Mouse (Mus musculus): ENCODE data around the gene Prss33. TPM values are rescaled to one million over a fixed set of nuclear protein-coding genes. Genes with fewer than 3 reads are reported as not detected.

The Prss33 gene
- total and polyA plus RNA-seq, 3 experiments = not detected

DNA sequence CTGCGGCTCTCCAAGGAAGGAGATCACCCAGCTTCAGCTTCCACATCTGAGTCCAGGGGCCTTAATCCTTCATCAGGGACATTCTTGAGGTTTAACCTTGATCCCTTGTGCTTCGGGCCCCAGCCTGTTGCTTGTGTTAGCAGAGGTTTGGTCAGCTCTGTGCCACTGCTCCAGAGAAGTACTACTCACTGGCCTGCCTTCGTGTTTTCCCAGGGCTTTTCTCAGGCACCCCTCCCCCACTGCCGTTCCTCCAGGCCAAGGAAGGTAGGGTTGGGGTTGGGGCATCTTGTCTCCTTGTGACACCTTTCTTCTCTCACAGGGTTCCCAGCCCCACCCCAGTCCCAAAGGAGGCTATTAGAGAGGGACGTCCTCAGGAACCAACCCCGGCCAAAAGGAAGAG lies 13.8 kb downstream of the Prss33 start:
- Histone ChIP-seq H3K27me3 (replicated peaks) (no peaks in the 10 kb centered on the region), H3K79me2 (replicated peaks; ENCODE audit: control insufficient read depth, extremely low read depth, insufficient read depth, poor library complexity, severe bottlenecking) (peaks cover 23% of the 10 kb centered on the region), H3K9ac (ENCODE audit: insufficient read depth, low read depth) (no peak overlapping the region), H3K4me2 (ENCODE audit: insufficient read depth, low read depth, poor library complexity, severe bottlenecking) (no peak overlapping the region), H3K36me3 (replicated peaks in 1 of 2; ENCODE audit: control insufficient read depth in 1 of 2, insufficient read depth in 1 of 2, low read length in 1 of 2) (peaks cover 89 to 97% of the 10 kb centered on the region in 2 experiments), H3K4me1 (ENCODE audit: control insufficient read depth in 1 of 2, insufficient read depth in 2 of 2) (peaks cover 0 to 15% of the 10 kb centered on the region in 2 experiments; a peak in 2 of 4 replicates), H3K9me3 (replicated peaks; ENCODE audit: low read length) (peaks cover 5% of the 10 kb centered on the region), H3K4me3 (replicated peaks in 1 of 3; ENCODE audit: low read depth in 2 of 3, low read length in 2 of 3, poor library complexity in 1 of 3) (no peak overlapping the region), H3K27ac (ENCODE audit: insufficient read depth, low read depth) (no peak overlapping the region)
- dilution Hi-C loops (cut with MboI; ENCODE audit: extremely low pct_ligation_motif_present, extremely low pct_unique_long_range_greater_than_20kb, low sequenced_read_pairs) = no loop called here
- TF ChIP-seq CTCF (conservative IDR thresholded peaks at IDR 0.05 in 1 of 2, IDR thresholded peaks at IDR 0.05 in 1 of 2; ENCODE audit: low read depth in 2 of 2, low read length in 2 of 2) = no peak
- TF ChIP-seq POLR2AphosphoS2 (IDR thresholded peaks at IDR 0.05; ENCODE audit: low read depth, low read length) = peak; percentile 62; the same call in 1 of the 2 replicates
- in situ Hi-C loops (cut with MboI; ENCODE audit: low pct_ligation_motif_present, low pct_unique_long_range_greater_than_20kb, low sequenced_read_pairs) = no loop called here
- no peak for DNase-seq (ENCODE audit: extremely low read depth)

GRCm38 (mm10) chr17:23820731-23821130 lies 15.1 kb downstream of the Prss33 start:
- Histone ChIP-seq H3K79me2 (replicated peaks; ENCODE audit: control insufficient read depth, extremely low read depth, insufficient read depth, poor library complexity, severe bottlenecking) (peaks cover 25% of the 10 kb centered on the region), H3K4me1 (ENCODE audit: control insufficient read depth in 1 of 2, insufficient read depth in 2 of 2) (peaks cover 0 to 13% of the 10 kb centered on the region in 2 experiments; a peak in 1 of 4 replicates), H3K36me3 (replicated peaks in 1 of 2; ENCODE audit: control insufficient read depth in 1 of 2, insufficient read depth in 1 of 2, low read length in 1 of 2) (peaks cover 97% of the 10 kb centered on the region in 2 experiments), H3K4me3 (replicated peaks in 1 of 3; ENCODE audit: low read depth in 2 of 3, low read length in 2 of 3, poor library complexity in 1 of 3) (no peak overlapping the region), H3K9ac (ENCODE audit: insufficient read depth, low read depth) (no peak overlapping the region), H3K27me3 (replicated peaks) (no peaks in the 10 kb centered on the region), H3K4me2 (ENCODE audit: insufficient read depth, low read depth, poor library complexity, severe bottlenecking) (no peak overlapping the region), H3K27ac (ENCODE audit: insufficient read depth, low read depth) (no peak overlapping the region), H3K9me3 (replicated peaks; ENCODE audit: low read length) (peaks cover 5% of the 10 kb centered on the region)
- dilution Hi-C loops (cut with MboI; ENCODE audit: extremely low pct_ligation_motif_present, extremely low pct_unique_long_range_greater_than_20kb, low sequenced_read_pairs) (no loop called here), in situ Hi-C loops (cut with MboI; ENCODE audit: low pct_ligation_motif_present, low pct_unique_long_range_greater_than_20kb, low sequenced_read_pairs) (no loop called here)
- TF ChIP-seq RCOR1 (conservative IDR thresholded peaks at IDR 0.05; ENCODE audit: low read depth, low read length) (no peak), GABPA (IDR thresholded peaks at IDR 0.05; ENCODE audit: insufficient replicate concordance, low read depth, low read length) (no peak), UBTF (IDR thresholded peaks at IDR 0.05; ENCODE audit: low read depth, low read length) (no peak), E2F4 (IDR thresholded peaks at IDR 0.05; ENCODE audit: insufficient replicate concordance, low read depth, low read length) (no peak), TBP (conservative IDR thresholded peaks at IDR 0.05; ENCODE audit: low read depth, low read length) (no peak), EP300 (IDR thresholded peaks at IDR 0.05; ENCODE audit: low read length) (no peak), MXI1 (IDR thresholded peaks at IDR 0.05; ENCODE audit: low read depth, low read length) (no peak), JUND (conservative IDR thresholded peaks at IDR 0.05; ENCODE audit: low read depth, low read length) (no peak)
- DNase-seq (ENCODE audit: extremely low read depth) = no peak

- dilution Hi-C loops (cut with MboI; ENCODE audit: extremely low pct_ligation_motif_present, extremely low pct_unique_long_range_greater_than_20kb, low sequenced_read_pairs) = no loop called here
- no peak overlapping the region for H3K27ac ChIP-seq (ENCODE audit: insufficient read depth, low read depth)
- no peak for DNase-seq (ENCODE audit: extremely low read depth)
- H3K4me3 ChIP-seq (replicated peaks in 1 of 3; ENCODE audit: low read depth in 2 of 3, low read length in 2 of 3, poor library complexity in 1 of 3) = no peak overlapping the region
- H3K4me1 ChIP-seq (ENCODE audit: control insufficient read depth in 1 of 2, insufficient read depth in 2 of 2) = peaks cover 0 to 9% of the 10 kb centered on the region in 2 experiments; a peak in 1 of 4 replicates
- H3K27me3 ChIP-seq (replicated peaks) = no peaks in the 10 kb centered on the region
- H3K79me2 ChIP-seq (replicated peaks; ENCODE audit: control insufficient read depth, extremely low read depth, insufficient read depth, poor library complexity, severe bottlenecking) = peaks cover 31% of the 10 kb centered on the region
- H3K9ac ChIP-seq (ENCODE audit: insufficient read depth, low read depth) = no peak overlapping the region
- in situ Hi-C loops (cut with MboI; ENCODE audit: low pct_ligation_motif_present, low pct_unique_long_range_greater_than_20kb, low sequenced_read_pairs) = no loop called here
- no peak for TF ChIP-seq MAZ (IDR thresholded peaks at IDR 0.05; ENCODE audit: low read depth, low read length)
- TF ChIP-seq CHD2 (IDR thresholded peaks at IDR 0.05; ENCODE audit: low read length) = no peak
- TF ChIP-seq ZMIZ1 (IDR thresholded peaks at IDR 0.05; ENCODE audit: low read depth, low read length) = no peak
- TF ChIP-seq E2F4 (IDR thresholded peaks at IDR 0.05; ENCODE audit: insufficient replicate concordance, low read depth, low read length) = no peak
- TF ChIP-seq JUN (IDR thresholded peaks at IDR 0.05; ENCODE audit: insufficient read depth, low read depth, low read length) = no peak
- TF ChIP-seq GABPA (IDR thresholded peaks at IDR 0.05; ENCODE audit: insufficient replicate concordance, low read depth, low read length) = no peak
- TF ChIP-seq BHLHE40 (IDR thresholded peaks at IDR 0.05; ENCODE audit: low read depth, low read length) = no peak
- no peak for TF ChIP-seq CTCF (conservative IDR thresholded peaks at IDR 0.05 in 1 of 2, IDR thresholded peaks at IDR 0.05 in 1 of 2; ENCODE audit: low read depth in 2 of 2, low read length in 2 of 2)
- TF ChIP-seq EP300 (IDR thresholded peaks at IDR 0.05; ENCODE audit: low read length) = no peak
- TF ChIP-seq TCF12 (IDR thresholded peaks at IDR 0.05; ENCODE audit: low read depth, low read length) = no peak
- no peak for TF ChIP-seq MAX (IDR thresholded peaks at IDR 0.05; ENCODE audit: low read length)
- no peak for TF ChIP-seq ZNF384 (IDR thresholded peaks at IDR 0.05; ENCODE audit: low read depth, low read length)
- TF ChIP-seq MYC (IDR thresholded peaks at IDR 0.05; ENCODE audit: low read depth, low read length) = no peak
- no peak for TF ChIP-seq POLR2A (IDR thresholded peaks at IDR 0.05; ENCODE audit: low read depth, low read length)
- TF ChIP-seq NELFE (IDR thresholded peaks at IDR 0.05; ENCODE audit: low read depth, low read length) = no peak
- TF ChIP-seq ELF1 (IDR thresholded peaks at IDR 0.05; ENCODE audit: low read depth, low read length) = no peak
- TF ChIP-seq RAD21 (IDR thresholded peaks at IDR 0.05; ENCODE audit: low read depth, low read length) = no peak
- TF ChIP-seq MAFK (IDR thresholded peaks at IDR 0.05; ENCODE audit: insufficient replicate concordance, low read length) = no peak
- H3K36me3 ChIP-seq (replicated peaks in 1 of 2; ENCODE audit: control insufficient read depth in 1 of 2, insufficient read depth in 1 of 2, low read length in 1 of 2) = peaks cover 97 to 99% of the 10 kb centered on the region in 2 experiments
- H3K9me3 ChIP-seq (replicated peaks; ENCODE audit: low read length) = peaks cover 5% of the 10 kb centered on the region
- no peak overlapping the region for H3K4me2 ChIP-seq (ENCODE audit: insufficient read depth, low read depth, poor library complexity, severe bottlenecking)
These were observed 16.6 kb downstream of the Prss33 start for GRCm38 (mm10) chr17:23819235-23819634.
